Mouse (Mus musculus) layer of hippocampus, postnatal 10 days (tissue): ENCODE measurements around the gene Nudt16l1. TPM values are rescaled to one million over a fixed set of nuclear protein-coding genes. Genes with fewer than 3 reads are reported as not detected.

Experiments used
- total RNA-seq, 2 experiments: library from RNA; stranded (reverse); gene quantifications; 2 replicates each; pipeline ENCODE4 v1.2.3; 2021

Gene Nudt16l1
- total RNA-seq, 2 experiments from 2014 or later = 67.0 to 76.3 TPM

Other genes starting within 250 kb of the Nudt16l1 start
- 10 to 100 TPM; 12.8 to 15.0 TPM for gene Nmral1, start 219.4 kb upstream of the Nudt16l1 start, total RNA-seq
- 10 to 100 TPM; 74.1 to 74.5 TPM for gene Hmox2, start 212.4 kb upstream of the Nudt16l1 start, total RNA-seq
- 100 to 1,000 TPM; 137 to 139 TPM for gene Cdip1, start 148.5 kb upstream of the Nudt16l1 start, total RNA-seq
- not detected for gene 4930562C15Rik, start 103.3 kb upstream of the Nudt16l1 start, total RNA-seq
- gene Ubald1, start 58.4 kb upstream of the Nudt16l1 start, total RNA-seq = 10 to 100 TPM; 68.9 to 74.7 TPM
- gene Mgrn1, start 52.5 kb upstream of the Nudt16l1 start, total RNA-seq = 100 to 1,000 TPM; 164 to 168 TPM
- gene Anks3, start 25.4 kb downstream of the Nudt16l1 start, total RNA-seq = 10 to 100 TPM; 55.4 to 61.0 TPM
- not detected for gene Sept12, start 59.1 kb downstream of the Nudt16l1 start, total RNA-seq
- not detected for gene Smim22, start 68.5 kb downstream of the Nudt16l1 start, total RNA-seq
- 100 to 1,000 TPM; 202 to 206 TPM for gene Rogdi, start 74.8 kb downstream of the Nudt16l1 start, total RNA-seq
- gene Glyr1, start 111.1 kb downstream of the Nudt16l1 start, total RNA-seq = 100 to 1,000 TPM; 129 to 132 TPM
- gene Ubn1, start 111.3 kb downstream of the Nudt16l1 start, total RNA-seq = 10 to 100 TPM; 34.1 to 36.5 TPM
- under 1 TPM; 0.51 to 0.91 TPM for gene Ppl, start 193.7 kb downstream of the Nudt16l1 start, total RNA-seq
- gene Sec14l5, start 208.3 kb downstream of the Nudt16l1 start, total RNA-seq = under 1 TPM; 0.29 to 0.89 TPM